In the genomic region with DNA sequence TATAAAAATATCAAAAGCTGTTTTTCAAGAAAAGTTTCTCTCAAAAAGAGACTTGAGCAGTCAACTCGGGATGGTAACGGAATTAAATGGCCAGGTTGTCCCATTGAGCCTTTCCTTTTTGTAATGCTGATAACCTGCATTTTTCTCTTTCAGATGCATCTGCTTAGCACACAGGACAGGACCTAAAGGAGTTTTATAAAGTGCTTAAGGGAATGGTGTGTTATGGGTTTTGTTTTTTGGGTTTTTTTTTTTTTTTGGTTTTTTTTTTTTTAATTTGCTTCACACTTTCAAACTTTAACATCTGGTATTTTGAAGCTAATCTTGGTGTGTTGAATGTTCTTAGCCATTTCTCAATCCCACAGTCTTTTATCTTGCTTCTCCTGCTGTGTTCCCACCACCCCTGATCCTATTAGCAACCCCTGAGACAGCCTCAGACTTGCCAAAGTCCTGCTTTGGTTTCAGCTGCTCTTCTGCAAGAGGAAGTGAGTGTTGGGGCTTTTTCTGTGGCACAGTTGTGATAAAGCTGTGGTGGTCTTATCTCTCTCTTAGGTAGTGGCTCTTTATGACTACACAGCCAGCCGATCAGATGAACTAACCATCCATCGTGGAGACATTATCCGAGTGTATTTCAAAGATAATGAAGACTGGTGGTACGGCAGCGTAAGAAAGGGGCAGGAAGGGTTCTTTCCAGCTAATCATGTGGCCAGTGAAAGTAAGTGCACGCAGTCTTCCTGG, we compare ENCODE assay signal across 10 mouse cellular contexts.
DNase-seq lines count a peak whose midpoint lies in the region; ATAC-seq and TF ChIP-seq lines count a peak whose summit lies in the region.
"Had no signal": no experiment of that assay in that cellular context is flagged by ENCODE, and none has a peak within 500 bp of the region (broad histone marks: within the 10 kb centered on the region; RNA-seq: fewer than 3 reads in every experiment).

No protein-coding gene starts in this region.

- intact Hi-C loops in left cerebral cortex, adult 2 months (cut with DNase I) = no loop called here

- H3K27me3 ChIP-seq in kidney, embryonic 15.5 days = no peaks in the 10 kb centered on the region
- H3K27me3 ChIP-seq in embryonic facial prominence, embryonic 10.5 days (replicated peaks; ENCODE audit: low read depth, poor library complexity, severe bottlenecking) = peaks cover 30% of the 10 kb centered on the region
- no peaks in the 10 kb centered on the region for H3K27me3 ChIP-seq in liver, embryonic 14.5 days (ENCODE audit: control insufficient read depth, insufficient read depth, low read length)

- H3K9me3 ChIP-seq in kidney, embryonic 15.5 days (replicated peaks) = no peaks in the 10 kb centered on the region
- H3K9me3 ChIP-seq in ES-E14 (ENCODE audit: control insufficient read depth, insufficient read depth, low read depth, low read length) = no peaks in the 10 kb centered on the region
- no peaks in the 10 kb centered on the region for H3K9me3 ChIP-seq in embryonic facial prominence, embryonic 10.5 days
- no peaks in the 10 kb centered on the region for H3K9me3 ChIP-seq in liver, embryonic 14.5 days (ENCODE audit: control insufficient read depth, low read length)

- ATAC-seq in kidney, embryonic 15.5 days (replicated peaks; ENCODE audit: low FRiP score) = no peak
- peak; percentile 90 for ATAC-seq in liver, embryonic 14.5 days (ENCODE audit: insufficient read depth)

- H3K4me1 ChIP-seq in kidney, embryonic 15.5 days = peaks cover 15% of the 10 kb centered on the region
- peaks cover 7 to 11% of the 10 kb centered on the region in 2 experiments for H3K4me1 ChIP-seq in ES-E14 (ENCODE audit: control insufficient read depth in 2 of 2, insufficient read depth in 2 of 2, low read length in 2 of 2, poor library complexity in 1 of 2)
- H3K4me1 ChIP-seq in embryonic facial prominence, embryonic 10.5 days = peaks cover 21% of the 10 kb centered on the region
- peaks cover 17 to 20% of the 10 kb centered on the region in 2 experiments for H3K4me1 ChIP-seq in liver, embryonic 14.5 days (replicated peaks; ENCODE audit: control insufficient read depth in 2 of 2, insufficient read depth in 2 of 2, low read length in 1 of 2)

- peak overlapping the region; percentile 55 for H3K4me2 ChIP-seq in kidney, embryonic 15.5 days
- peak overlapping the region; percentile 76 for H3K4me2 ChIP-seq in liver, embryonic 14.5 days (ENCODE audit: low read depth)

- no peak overlapping the region for H3K4me3 ChIP-seq in kidney, embryonic 15.5 days (replicated peaks)
- peak overlapping the region; percentile 3 to 22; a peak in 3 of 4 replicates for H3K4me3 ChIP-seq in ES-E14 (ENCODE audit: insufficient read depth in 1 of 2, low read depth in 1 of 2, low read length in 2 of 2, poor library complexity in 1 of 2, severe bottlenecking in 1 of 2)
- H3K4me3 ChIP-seq in embryonic facial prominence, embryonic 10.5 days = peak overlapping the region; percentile 44; the same call in 1 of the 2 replicates
- H3K4me3 ChIP-seq in liver, embryonic 14.5 days (ENCODE audit: insufficient read depth in 1 of 2, low read depth in 2 of 2, low read length in 2 of 2) = peak overlapping the region; percentile 40 to 42; a peak in 3 of 4 replicates
- H3K4me3 ChIP-seq in left cerebral cortex, adult 2 months = no peak overlapping the region

- H3K9ac ChIP-seq in kidney, embryonic 15.5 days = no peak overlapping the region
- no peak overlapping the region for H3K9ac ChIP-seq in ES-E14 (ENCODE audit: insufficient read depth, low read depth, low read length, poor library complexity, severe bottlenecking)
- H3K9ac ChIP-seq in liver, embryonic 14.5 days (replicated peaks) = peak overlapping the region; percentile 31

- peak; percentile 87 for TF ChIP-seq EP300 in liver, embryonic 14.5 days (IDR thresholded peaks at IDR 0.05; ENCODE audit: low read depth)

- in situ Hi-C loops in ES-E14 (cut with MboI; ENCODE audit: low sequenced_read_pairs in 2 of 2, unreplicated experiment in 2 of 2) = no loop called here

- no peak for DNase-seq in kidney, adult 11 months
- no peak for DNase-seq in ES-E14 (ENCODE audit: low read depth, low spot score)
- no peak for DNase-seq in embryonic facial prominence, embryonic 10.5 days (ENCODE audit: low spot score)
- DNase-seq in liver, embryonic 14.5 days (ENCODE audit: low read depth in 3 of 3, low spot score in 3 of 3) = peak; percentile 59 to 64 (median 62)
- no peak for DNase-seq in left cerebral cortex, adult 2 months (ENCODE audit: extremely low spot score in 1 of 2, low spot score in 2 of 2)
- DNase-seq in lung, postnatal 14 days = no peak
- DNase-seq in frontal cortex, postnatal 14 days (ENCODE audit: low spot score in 2 of 2) = no peak
- DNase-seq: gastrocnemius, postnatal 25 days; lung, adult 18-20 months had no signal

- no peak overlapping the region for H3K27ac ChIP-seq in kidney, embryonic 15.5 days
- H3K27ac ChIP-seq in ES-E14 (ENCODE audit: insufficient read depth, low read depth, low read length, poor library complexity, severe bottlenecking) = peak overlapping the region; percentile 80; the same call in 1 of the 2 replicates
- H3K27ac ChIP-seq in embryonic facial prominence, embryonic 10.5 days (replicated peaks) = no peak overlapping the region
- no peak overlapping the region for H3K27ac ChIP-seq in liver, embryonic 14.5 days
- H3K27ac ChIP-seq in left cerebral cortex, adult 2 months = no peak overlapping the region

- TF ChIP-seq CTCF in liver, embryonic 14.5 days (IDR thresholded peaks at IDR 0.05; ENCODE audit: low read depth) = no peak
- TF ChIP-seq CTCF in left cerebral cortex, adult 2 months (IDR thresholded peaks at IDR 0.05) = no peak

- no peaks in the 10 kb centered on the region for H3K36me3 ChIP-seq in kidney, embryonic 15.5 days
- no peaks in the 10 kb centered on the region for H3K36me3 ChIP-seq in ES-E14 (ENCODE audit: control insufficient read depth, insufficient read depth, low read length, poor library complexity, severe bottlenecking)
- no peaks in the 10 kb centered on the region; the same call in 1 of the 2 replicates for H3K36me3 ChIP-seq in embryonic facial prominence, embryonic 10.5 days (replicated peaks)
- H3K36me3 ChIP-seq in liver, embryonic 14.5 days (replicated peaks; ENCODE audit: control insufficient read depth, insufficient read depth, low read depth) = no peaks in the 10 kb centered on the region

- WGBS in kidney, embryonic 15.5 days = 27% methylated on average over 8 of the region's 8 CpGs
- WGBS in embryonic facial prominence, embryonic 10.5 days = 10% methylated on average over 8 of the region's 8 CpGs
- WGBS in liver, embryonic 14.5 days (ENCODE audit: insufficient replicate concordance) = 3% methylated on average over 8 of the region's 8 CpGs

TF ChIP-seq in ES-E14, 5 proteins besides CTCF, POLR2A, EP300 and RAD21:
- TF ChIP-seq ZNF384 (IDR thresholded peaks at IDR 0.05; ENCODE audit: low read depth, low read length) = peak; percentile 80
- no peak for TF ChIP-seq ZC3H11A (IDR thresholded peaks at IDR 0.05; ENCODE audit: borderline replicate concordance, low read depth, low read length)
- no peak; the same call in 1 of the 2 replicates for TF ChIP-seq MAFK (IDR thresholded peaks at IDR 0.05; ENCODE audit: insufficient read depth, low read depth, low read length)
- 0 out of 2 replicates have a peak, but pooled peaks have one; percentile 36 for TF ChIP-seq CHD2 (IDR thresholded peaks at IDR 0.05; ENCODE audit: low read depth, low read length)
- TF ChIP-seq HCFC1 (IDR thresholded peaks at IDR 0.05; ENCODE audit: borderline replicate concordance, insufficient read depth, low read length) = no peak

Comparison
In these comparisons a context has a peak if more than half of its experiments do, and no peak if none do; other contexts are left out.
1. H3K4me3 ChIP-seq: peak in ES-E14 (2 of 2), embryonic facial prominence, embryonic 10.5 days (single experiment) and liver, embryonic 14.5 days (2 of 2); none in kidney, embryonic 15.5 days (single experiment) and left cerebral cortex, adult 2 months (single experiment).
2. DNase-seq: peak in liver, embryonic 14.5 days (3 of 3); none in kidney, adult 11 months (single experiment), ES-E14 (single experiment), embryonic facial prominence, embryonic 10.5 days (single experiment), left cerebral cortex, adult 2 months (0 of 2), lung, postnatal 14 days (single experiment) and frontal cortex, postnatal 14 days (0 of 2).